Mouse (Mus musculus) thymus, postnatal 10 days (tissue): ENCODE results near the gene Rab9.

Experiments
- DNase-seq, 2 experiments: peaks; one replicate each; pipeline ENCODE4 v3.0.0; 2021; ENCODE audit warnings: low spot score in 2 of 2

Gene Rab9

GRCm38 (mm10) chrX:166479365-166479983 is at the start of gene Rab9:
Rab9 (minus strand) TSS chrX:166479867.
- peak; percentile 90 to 93 for DNase-seq

- no peak for DNase-seq
Measured at GRCm38 (mm10) chrX:166528126-166528525, 48.5 kb upstream of the Rab9 start.

- DNase-seq: no peak
Measured at GRCm38 (mm10) chrX:166525637-166526315, 46.1 kb upstream of the Rab9 start.

- no peak for DNase-seq
Measured at GRCm38 (mm10) chrX:166520782-166521181, 41.1 kb upstream of the Rab9 start.

GRCm38 (mm10) chrX:166518345-166518744 is 38.7 kb upstream of the Rab9 start, which contains the start of gene Tceanc:
Tceanc (minus strand) TSS chrX:166518567.
- DNase-seq: no peak

GRCm38 (mm10) chrX:166516631-166517030 is 37.0 kb upstream of the Rab9 start:
- no peak for DNase-seq

- DNase-seq: no peak
Measured at GRCm38 (mm10) chrX:166515923-166516322, 36.3 kb upstream of the Rab9 start.

GRCm38 (mm10) chrX:166514035-166514434 is 34.4 kb upstream of the Rab9 start:
- peak in 1 of 2 experiments; percentile 14 for DNase-seq

GRCm38 (mm10) chrX:166512071-166512470 is 32.4 kb upstream of the Rab9 start:
- no peak for DNase-seq

GRCm38 (mm10) chrX:166511107-166511506 is 31.4 kb upstream of the Rab9 start:
- DNase-seq: no peak

GRCm38 (mm10) chrX:166509761-166510738 is 30.4 kb upstream of the Rab9 start:
- DNase-seq: peak; percentile 88 to 90

- no peak for DNase-seq
Measured at GRCm38 (mm10) chrX:166504421-166504820, 24.8 kb upstream of the Rab9 start.

GRCm38 (mm10) chrX:166499496-166500190 is 20.0 kb upstream of the Rab9 start:
- no peak for DNase-seq

GRCm38 (mm10) chrX:166497771-166498170 is 18.1 kb upstream of the Rab9 start:
- DNase-seq: no peak

GRCm38 (mm10) chrX:166495052-166495451 is 15.4 kb upstream of the Rab9 start:
- no peak for DNase-seq

- DNase-seq: peak; percentile 6 to 8
Measured at GRCm38 (mm10) chrX:166478631-166479364, 869 bp downstream of the Rab9 start.

- DNase-seq: no peak
Measured at GRCm38 (mm10) chrX:166477393-166477792, 2.3 kb downstream of the Rab9 start.

GRCm38 (mm10) chrX:166472612-166473011 is 7.1 kb downstream of the Rab9 start:
- no peak for DNase-seq

GRCm38 (mm10) chrX:166468321-166468720 is 11.3 kb downstream of the Rab9 start:
- DNase-seq: no peak

GRCm38 (mm10) chrX:166455525-166455924 is 24.1 kb downstream of the Rab9 start:
- DNase-seq: no peak

- no peak for DNase-seq
Measured at GRCm38 (mm10) chrX:166454331-166454730, 25.3 kb downstream of the Rab9 start.
